Mouse (Mus musculus) A20 (cell line): ENCODE measurements at regions not wholly inside any gene's neighbourhood (a gene's known extent, or its start where the extent isn't known, plus 50 kb on each side); places are given as distances from the start of the nearest gene placed in this dataset.

Experiments used
- DNase-seq: peaks from one replicate; pipeline ENCODE4 v3.0.0-alpha.2; 2011; ENCODE audit warnings: low read depth, low spot score

DNA sequence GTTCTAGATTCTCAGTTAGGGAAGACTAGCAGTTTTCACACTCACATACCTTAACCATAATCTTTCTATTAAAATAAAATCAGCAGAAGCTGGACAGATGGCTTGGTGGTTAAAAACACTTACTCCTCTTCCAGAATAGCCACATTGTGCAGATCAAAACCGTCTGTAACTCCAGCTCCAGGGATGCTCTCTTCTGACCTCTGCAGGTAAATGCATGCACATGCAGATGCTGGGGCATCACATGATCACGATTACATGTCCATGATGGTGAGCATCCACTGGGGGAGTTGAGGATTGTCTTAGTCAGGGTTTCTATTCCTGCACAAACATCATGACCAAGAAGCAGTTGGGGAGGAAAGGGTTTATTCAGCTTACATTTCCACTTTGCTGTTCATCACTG, 184.8 kb upstream of the Srrm4 start:
- DNase-seq = no peak

DNA sequence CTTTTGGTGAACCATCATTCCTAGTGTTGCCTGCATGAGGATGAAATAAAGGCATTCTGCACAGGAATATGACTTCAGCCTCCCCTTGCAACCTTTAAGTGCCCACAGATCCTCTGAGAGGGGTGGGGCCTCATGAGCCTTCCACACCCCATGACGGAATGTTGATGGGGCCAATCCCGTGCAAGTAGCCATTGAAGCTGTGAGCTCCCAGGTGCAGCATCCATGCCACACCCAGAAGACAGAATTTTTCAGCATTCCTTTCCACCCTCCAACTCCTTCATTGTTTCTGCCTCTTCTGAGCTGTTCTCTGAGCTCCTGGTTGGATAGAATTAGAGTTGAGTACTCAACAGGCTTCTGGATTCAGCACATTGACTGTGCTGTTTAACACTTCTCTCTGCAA, 174.6 kb upstream of the Srrm4 start:
- DNase-seq = no peak

DNA sequence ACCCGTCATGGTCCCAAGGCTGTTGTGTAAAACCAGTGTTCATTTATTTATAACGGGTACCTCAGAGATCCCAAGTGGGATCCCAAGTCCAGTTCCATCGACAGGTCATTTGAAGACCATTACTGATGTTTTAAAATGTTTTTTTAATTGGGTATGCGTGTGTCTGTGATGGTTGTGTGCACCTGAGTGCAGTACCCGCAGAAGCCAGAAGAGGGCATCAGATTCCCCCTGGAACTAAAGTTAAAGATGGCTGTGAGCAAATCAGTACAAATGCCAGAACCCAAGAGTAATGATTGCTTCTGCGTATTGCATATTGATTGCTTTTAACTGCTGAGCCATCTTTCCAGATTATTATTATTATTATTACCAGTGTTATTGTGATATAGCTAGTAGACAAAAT, 169.7 kb upstream of the Srrm4 start:
- DNase-seq = no peak

DNA sequence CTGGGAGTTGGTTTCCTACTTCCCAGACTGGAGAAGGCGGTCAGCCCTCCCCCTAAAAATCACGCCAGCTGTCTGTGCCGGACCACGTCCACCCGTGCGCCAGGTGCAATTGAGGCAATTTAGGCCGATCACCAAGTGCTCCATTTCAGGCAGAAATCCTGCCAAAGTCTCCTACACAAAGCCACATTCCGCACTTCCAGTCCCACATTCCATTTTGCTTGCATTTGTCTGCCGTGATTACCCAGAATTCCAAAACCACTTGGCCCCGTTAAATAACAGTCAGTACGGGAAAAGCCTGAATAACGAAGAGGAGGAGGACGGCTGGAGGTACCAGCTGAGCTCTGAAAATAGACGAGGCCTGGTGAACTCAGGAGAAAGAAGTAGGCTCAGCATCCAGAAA, 167.1 kb upstream of the Srrm4 start:
- DNase-seq = no peak

DNA sequence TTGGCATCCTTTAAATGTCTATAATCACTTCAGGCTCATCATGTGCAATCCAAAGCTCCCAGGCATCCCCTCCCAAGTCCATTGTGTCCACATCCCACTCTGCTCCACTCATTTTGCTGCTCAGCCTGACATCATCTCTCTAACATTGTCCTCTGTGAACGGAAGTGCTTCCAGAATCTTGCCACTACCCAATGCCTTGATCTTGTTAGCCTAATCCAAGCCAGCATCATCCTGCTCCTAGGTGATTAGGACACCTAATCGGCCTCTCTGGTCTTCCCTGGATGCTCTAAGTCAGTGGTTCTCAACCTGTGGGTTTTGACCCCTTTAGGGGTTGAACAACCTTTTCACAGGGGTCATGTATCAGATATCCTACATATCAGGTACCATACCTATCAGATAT, 161.3 kb upstream of the Srrm4 start:
- no peak for DNase-seq

DNA sequence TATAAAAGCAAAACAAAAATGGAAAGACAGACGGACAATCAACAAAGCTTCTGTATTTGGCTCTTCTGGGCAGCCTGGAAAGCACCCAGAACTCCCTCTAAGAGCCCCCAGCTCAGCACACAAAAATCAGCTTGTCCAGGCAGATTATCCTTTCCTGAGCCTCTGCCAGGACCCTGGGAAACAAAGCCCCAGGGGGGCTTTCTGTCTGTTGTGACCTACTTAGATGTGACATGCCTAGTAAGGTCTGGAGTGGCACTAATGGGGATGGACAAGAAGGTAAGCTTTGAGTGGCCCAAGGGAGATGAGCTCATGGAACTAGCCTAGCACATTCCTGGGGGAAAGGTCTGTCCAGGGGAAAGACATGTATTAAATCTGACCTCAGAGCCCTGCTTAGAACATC, 160.5 kb upstream of the Srrm4 start:
- no peak for DNase-seq

DNA sequence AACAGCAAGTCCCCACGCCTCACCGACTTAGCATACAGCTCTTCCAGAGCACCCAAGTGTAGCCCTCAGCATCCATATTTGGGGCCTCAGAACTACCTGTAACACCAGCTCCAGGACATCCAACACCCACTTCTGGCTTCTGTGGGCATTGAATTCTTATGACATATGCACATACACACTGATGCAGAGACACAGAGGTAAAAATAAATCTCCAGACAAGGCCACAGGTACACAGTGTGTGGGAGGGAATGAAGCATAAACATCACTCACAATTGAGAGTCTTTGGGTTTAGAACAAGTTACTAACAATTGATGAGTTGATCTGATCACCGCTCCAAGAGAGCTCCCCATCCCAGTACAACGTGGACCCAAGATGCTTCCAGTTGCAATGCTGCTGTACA, 154.2 kb upstream of the Srrm4 start:
- no peak for DNase-seq

DNA sequence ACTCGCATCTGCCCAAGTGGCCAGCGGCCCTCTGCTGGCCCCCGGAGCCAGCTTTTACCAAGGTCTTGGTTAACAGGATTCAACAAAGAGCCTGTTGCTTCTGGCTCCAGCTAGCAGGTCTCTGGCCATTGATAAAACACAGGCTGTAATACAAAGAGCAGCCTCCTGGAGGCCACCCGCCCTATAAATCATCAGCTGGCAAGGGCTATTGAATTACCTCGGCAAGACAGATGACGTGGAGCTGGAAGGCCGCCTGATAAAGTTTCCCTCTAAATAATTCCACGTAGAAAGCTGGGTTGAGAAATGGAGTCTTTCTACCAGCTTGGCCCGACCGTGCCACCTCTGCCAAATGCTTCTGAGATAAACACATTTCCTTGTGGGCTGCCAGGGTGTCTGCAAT, 152.8 kb upstream of the Srrm4 start:
- DNase-seq = no peak

DNA sequence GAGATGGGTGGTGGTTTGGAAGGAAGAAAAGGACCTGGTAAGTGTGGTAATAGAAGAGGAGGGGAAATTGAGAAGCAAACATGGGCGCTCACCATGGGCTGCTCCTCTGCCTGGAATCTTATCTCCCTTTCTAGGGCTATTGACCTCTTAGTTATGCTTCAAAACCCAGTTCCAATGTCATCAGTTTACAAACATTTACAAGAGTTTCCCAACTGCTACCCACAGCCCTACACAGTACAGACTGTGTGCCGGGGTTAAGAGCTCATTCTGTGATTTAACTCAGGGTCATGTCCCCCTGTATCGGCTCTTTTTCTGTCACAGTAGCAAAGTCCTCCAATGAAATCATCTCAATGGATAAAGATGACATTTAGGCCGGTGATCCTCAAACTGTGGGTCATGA, 144.0 kb upstream of the Srrm4 start:
- DNase-seq = no peak

DNA sequence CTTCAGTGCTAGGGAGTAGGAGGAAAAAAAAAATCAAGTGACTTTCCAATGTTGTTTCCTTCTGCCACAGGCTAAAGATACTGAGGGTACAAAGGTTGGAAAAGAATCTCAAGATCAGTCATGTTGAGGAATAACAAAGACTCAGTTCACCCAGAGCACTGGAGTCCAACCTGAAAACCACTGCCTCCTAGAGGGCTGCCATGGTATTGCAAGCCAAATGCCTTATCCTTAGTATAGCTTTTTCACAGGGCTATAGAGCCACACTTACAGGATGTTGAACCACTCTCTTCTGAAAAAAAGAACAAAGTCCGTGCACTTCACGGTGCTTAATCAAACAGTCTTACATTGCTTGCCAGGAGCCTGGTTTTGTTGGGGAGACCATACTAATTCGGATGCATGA, 139.9 kb upstream of the Srrm4 start:
- DNase-seq = no peak

DNA sequence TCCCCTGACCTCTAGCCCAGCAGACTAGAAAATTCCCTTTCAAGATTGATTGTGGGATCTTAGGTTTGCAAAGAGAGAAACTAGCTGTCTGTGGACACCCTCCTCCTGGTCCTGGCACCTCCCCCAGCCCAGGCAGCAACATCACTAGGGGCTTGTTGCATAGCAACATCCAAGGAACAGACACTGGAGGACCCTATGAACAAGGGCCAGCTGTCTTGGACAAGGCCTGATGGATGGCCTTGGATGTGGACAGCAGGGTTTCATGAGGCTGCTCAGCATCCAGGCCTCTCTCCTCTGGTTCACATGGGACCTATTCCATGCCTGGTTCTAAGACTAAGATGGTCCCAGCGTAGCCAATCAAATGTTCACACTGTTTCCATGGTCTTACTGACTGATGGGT, 127.6 kb upstream of the Srrm4 start:
- DNase-seq = no peak

DNA sequence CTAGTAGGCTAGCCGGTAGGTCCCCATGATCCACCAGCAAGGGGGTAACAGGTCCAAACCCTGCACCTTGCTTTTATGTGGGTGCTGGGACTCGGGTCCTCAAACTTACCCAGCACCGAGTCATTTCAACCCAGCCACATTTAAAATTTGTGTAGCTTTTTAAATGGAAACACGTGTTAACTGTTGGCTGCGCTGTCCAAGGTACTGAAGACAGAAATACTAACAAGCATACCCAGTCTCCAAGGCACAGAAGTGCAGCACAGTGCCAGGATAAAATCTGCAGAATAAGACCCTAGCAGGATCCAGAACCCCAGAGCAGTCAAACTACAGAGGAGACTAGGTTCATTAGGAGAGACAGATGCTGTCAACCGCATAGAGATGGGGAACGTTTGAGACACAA, 122.6 kb upstream of the Srrm4 start:
- DNase-seq = no peak

DNA sequence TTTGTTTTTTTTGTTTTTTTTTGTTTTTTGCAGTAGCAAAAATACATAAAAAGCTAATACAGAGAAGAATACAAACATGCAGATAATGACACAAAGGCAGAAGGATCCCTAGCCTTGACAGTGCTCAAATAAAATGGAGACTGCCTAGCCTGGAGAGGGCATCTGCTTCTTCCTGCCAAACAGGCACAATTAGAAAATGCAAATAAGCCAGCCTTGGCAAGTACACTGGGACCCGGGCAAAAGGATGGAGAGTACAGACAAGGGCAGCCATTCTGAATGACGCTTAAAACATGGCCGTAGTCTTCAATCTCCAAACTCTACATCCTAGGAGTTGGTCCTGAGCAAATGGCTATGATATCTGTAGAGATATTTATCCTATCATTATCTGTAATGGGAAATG, 120.4 kb upstream of the Srrm4 start:
- DNase-seq = no peak

DNA sequence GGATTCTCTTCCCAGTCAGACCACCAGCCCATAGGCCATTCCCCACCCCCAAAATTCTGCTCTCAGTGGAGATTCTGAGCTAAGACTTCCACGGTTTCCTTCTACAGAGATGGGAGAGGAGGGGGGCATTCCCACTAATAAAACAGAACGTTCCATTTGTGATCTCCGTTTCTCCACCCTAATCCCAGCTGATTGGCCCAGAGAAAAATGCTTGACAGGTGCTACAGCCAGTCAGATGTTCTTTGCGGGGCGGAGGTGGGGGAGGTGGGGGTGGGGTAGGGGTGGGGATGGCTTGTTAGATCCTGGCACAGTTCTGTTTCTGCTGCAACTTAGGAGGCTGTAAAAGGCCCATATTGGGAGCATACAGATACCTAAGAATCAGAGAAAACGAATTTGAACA, 116.9 kb upstream of the Srrm4 start:
- no peak for DNase-seq

DNA sequence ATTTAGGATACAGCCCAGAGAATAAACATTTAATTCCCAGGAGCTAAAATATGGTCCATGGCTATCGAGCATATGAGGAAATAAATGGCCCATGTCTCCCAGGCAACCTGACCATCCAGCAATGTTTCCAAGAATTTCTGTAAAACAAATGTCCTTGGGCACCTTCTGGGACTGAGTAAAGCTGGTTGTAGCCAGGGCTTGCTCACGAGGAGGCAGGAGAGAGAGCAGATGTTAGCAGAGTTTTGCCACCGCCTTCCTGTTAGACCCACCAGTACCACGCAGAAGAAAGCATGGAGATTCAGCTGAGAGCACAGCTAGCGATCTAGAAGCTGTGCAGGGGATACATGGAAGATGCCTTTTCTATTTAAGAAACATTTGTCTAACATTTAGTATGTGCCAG, 70.8 kb upstream of the Srrm4 start:
- no peak for DNase-seq

DNA sequence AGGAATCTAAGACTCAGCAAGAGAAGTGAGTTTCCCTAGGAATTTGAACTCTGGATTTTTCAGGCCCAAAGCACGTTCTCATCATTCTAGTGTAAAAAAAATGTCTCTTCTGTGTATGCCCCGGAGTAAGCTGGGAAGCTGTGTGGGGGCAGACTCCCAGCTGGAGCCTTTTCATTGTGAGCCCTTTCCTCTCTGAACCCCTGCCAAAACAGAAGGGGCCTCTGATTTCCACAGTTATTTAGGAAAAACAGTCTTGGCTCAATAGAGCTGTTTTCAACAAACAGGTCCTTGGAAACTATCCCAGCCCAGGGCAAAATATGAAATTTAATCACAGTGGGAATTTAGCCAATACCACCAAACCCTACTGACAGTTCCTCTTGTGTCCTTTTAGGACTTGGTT, 70.2 kb upstream of the Srrm4 start:
- DNase-seq = no peak

DNA sequence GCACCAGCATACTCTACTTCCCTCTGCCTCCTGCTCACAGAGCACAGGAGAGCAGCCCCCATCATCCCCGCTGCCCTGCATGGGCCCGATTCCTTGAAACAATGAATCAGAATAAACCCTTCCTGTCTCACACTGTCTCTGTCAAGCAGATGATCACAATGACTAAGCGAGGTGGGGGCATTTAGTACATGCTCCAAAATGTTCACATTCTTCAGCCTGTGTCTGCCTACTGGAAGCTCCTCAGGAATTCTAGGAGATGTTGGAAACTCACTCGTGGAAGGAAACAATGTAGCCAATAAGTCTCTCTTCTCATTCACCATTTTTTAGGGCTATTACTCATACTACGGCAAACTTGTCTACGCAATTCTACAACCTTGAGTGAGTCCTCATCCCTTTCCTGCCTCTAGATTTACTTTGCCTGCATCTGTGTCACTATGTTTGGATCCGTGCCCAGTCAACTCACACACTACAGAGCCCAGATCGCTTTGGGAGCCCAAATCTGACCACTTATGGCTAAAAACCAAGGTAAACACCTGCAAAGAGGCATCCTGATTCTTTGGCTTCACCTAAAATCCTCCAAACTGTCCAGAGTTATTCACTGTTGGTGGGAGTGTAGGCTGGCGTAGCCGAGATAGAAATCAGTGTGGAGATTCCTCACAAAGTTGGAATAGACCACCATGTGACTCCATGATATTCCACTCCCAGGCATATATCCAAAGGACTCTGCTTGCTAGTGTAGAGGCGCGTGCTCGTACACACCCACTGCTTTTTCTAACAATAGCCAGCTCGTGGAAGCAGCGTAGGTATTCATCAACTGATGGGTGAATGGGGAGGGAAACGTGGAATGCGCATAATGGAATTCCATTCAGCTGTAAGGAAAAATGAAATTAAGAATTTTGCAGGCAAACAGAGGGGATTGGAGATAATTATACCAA, 63.1 kb upstream of the Srrm4 start:
- DNase-seq = no peak
